Mouse (Mus musculus) frontal cortex, postnatal 14 days (tissue): ENCODE data around the gene Slc13a5.

Experiments used
- DNase-seq, 2 experiments: peaks; one replicate each; pipeline ENCODE4 v3.0.0; 2022; ENCODE audit warnings: low spot score in 2 of 2

Gene Slc13a5

GRCm38 (mm10) chr11:72265483-72265882, 1.5 kb downstream of the Slc13a5 start:
- peak; percentile 25 to 38 for DNase-seq

GRCm38 (mm10) chr11:72256441-72256840, 10.6 kb downstream of the Slc13a5 start:
- DNase-seq = no peak

- DNase-seq = no peak
These were observed 11.4 kb downstream of the Slc13a5 start for GRCm38 (mm10) chr11:72255629-72256028.

- no peak for DNase-seq
These were observed 21.7 kb downstream of the Slc13a5 start for GRCm38 (mm10) chr11:72245196-72245753.

- no peak for DNase-seq
These were observed 26.8 kb downstream of the Slc13a5 start for GRCm38 (mm10) chr11:72240062-72240860.

- DNase-seq = peak in 1 of 2 experiments; percentile 50
These were observed 33.0 kb downstream of the Slc13a5 start for GRCm38 (mm10) chr11:72234013-72234412.

GRCm38 (mm10) chr11:72232991-72233390, 34.0 kb downstream of the Slc13a5 start:
- DNase-seq = no peak

- DNase-seq = no peak
These were observed 35.0 kb downstream of the Slc13a5 start for GRCm38 (mm10) chr11:72232068-72232467.

- no peak for DNase-seq
These were observed 38.5 kb downstream of the Slc13a5 start for GRCm38 (mm10) chr11:72228513-72228912.

- DNase-seq = no peak
These were observed 40.1 kb downstream of the Slc13a5 start for GRCm38 (mm10) chr11:72226901-72227300.

- DNase-seq = no peak
These were observed 40.8 kb downstream of the Slc13a5 start for GRCm38 (mm10) chr11:72226020-72226791.

GRCm38 (mm10) chr11:72224865-72225264, 42.2 kb downstream of the Slc13a5 start:
- peak; percentile 59 to 82 for DNase-seq

- no peak for DNase-seq
These were observed 43.6 kb downstream of the Slc13a5 start for GRCm38 (mm10) chr11:72223414-72223813.

- DNase-seq = peak in 1 of 2 experiments; percentile 63
These were observed 45.7 kb downstream of the Slc13a5 start for GRCm38 (mm10) chr11:72221278-72221677.

- no peak for DNase-seq
These were observed 49.9 kb downstream of the Slc13a5 start for GRCm38 (mm10) chr11:72217116-72217515.

- DNase-seq = peak in 1 of 2 experiments; percentile 64
These were observed 51.6 kb downstream of the Slc13a5 start, which contains the start of gene Med31 for GRCm38 (mm10) chr11:72215410-72215797. TSS of gene Med31 (minus strand) at chr11:72215592.

GRCm38 (mm10) chr11:72214591-72215409, 52.2 kb downstream of the Slc13a5 start:
- peak; percentile 93 for DNase-seq

GRCm38 (mm10) chr11:72207834-72208377, 59.1 kb downstream of the Slc13a5 start:
- DNase-seq = no peak

- DNase-seq = peak; percentile 78 to 84
These were observed 59.7 kb downstream of the Slc13a5 start, which contains the start of the genes 4933427D14Rik and Txndc17 for GRCm38 (mm10) chr11:72207204-72207833. TSS of gene 4933427D14Rik (minus strand) at chr11:72207459. TSS of gene Txndc17 (plus strand) at chr11:72207547.
